Mouse (Mus musculus) embryo, embryonic 10 days (tissue): ENCODE results near the gene Klhdc7b.
"Not testable (repeated sequence)": the region's sequence is repeated elsewhere in the genome, so short reads cannot be mapped to it uniquely, and the experiment has no call there.

Experiments
- DNase-seq: peaks from one replicate; pipeline ENCODE4 v3.0.0-alpha.2; 2015; ENCODE audit warnings: low spot score

Klhdc7b gene

GRCm38 (mm10) chr15:89428136-89428790 lies 43.5 kb downstream of the Klhdc7b start:
- DNase-seq = no peak

- no peak for DNase-seq
Measured at GRCm38 (mm10) chr15:89428821-89429351, 44.2 kb downstream of the Klhdc7b start.

- peak; percentile 97 for DNase-seq
Measured at GRCm38 (mm10) chr15:89429352-89430221, 44.9 kb downstream of the Klhdc7b start, which contains the start of the genes C730034F03Rik, Gm44502 and Chkb. C730034F03Rik (plus strand) TSS chr15:89429589. Gm44502 (minus strand) TSS chr15:89429696. Chkb (minus strand) TSS chr15:89429908.

GRCm38 (mm10) chr15:89430341-89430740 lies 45.6 kb downstream of the Klhdc7b start:
- peak; percentile 11 for DNase-seq

- DNase-seq = not testable (repeated sequence)
Measured at GRCm38 (mm10) chr15:89430771-89431170, 46.1 kb downstream of the Klhdc7b start.

- no peak for DNase-seq
Measured at GRCm38 (mm10) chr15:89431271-89431670, 46.6 kb downstream of the Klhdc7b start.

- no peak for DNase-seq
Measured at GRCm38 (mm10) chr15:89431806-89432205, 47.1 kb downstream of the Klhdc7b start.

- DNase-seq = no peak
Measured at GRCm38 (mm10) chr15:89432946-89433345, 48.2 kb downstream of the Klhdc7b start.

- DNase-seq = no peak
Measured at GRCm38 (mm10) chr15:89434136-89434535, 49.4 kb downstream of the Klhdc7b start.

- no peak for DNase-seq
Measured at GRCm38 (mm10) chr15:89435878-89436277, 51.2 kb downstream of the Klhdc7b start.
